Mouse (Mus musculus): Measurements from ENCODE around the gene Bcl2l14.

Gene Bcl2l14

DNA sequence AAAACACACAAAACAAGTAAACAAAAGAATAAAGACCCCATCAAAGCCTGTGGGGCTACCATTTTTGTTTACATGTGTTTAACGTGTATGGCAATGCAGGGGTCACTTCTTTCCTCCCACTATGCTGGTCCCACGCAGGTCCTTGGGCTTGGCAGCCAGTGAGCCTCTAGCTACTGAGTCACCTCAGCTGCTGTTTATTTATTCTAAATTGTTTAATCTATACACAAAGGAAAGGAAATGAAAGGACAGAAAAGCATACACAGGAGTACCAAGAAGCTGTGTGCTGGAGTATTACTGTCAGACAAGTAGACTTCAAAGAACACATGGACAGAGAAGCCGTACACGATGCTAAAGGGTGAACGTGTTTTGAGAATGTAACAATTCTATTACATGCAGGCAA is 47.8 kb downstream of the Bcl2l14 start:
- no peak for DNase-seq (ENCODE audit: low spot score)

DNA sequence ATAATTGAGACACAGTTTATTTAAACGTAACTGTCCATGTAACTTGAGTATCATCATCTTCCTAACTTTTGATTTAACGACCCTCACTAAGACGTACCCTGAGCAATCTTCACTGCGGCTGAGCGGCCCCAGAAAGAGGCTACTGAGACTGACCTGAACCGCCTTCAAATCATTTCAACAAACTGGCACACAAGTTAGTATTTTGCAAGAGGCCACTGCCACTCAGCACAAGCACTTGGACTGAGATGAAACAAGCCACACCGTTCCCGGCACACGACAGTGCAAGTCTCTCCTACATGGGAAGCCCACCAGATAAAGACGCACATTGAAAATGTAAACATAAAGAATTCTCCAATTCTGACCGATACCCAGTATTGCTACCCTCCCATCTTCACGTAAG is 52.3 kb downstream of the Bcl2l14 start:
- no peak for DNase-seq (ENCODE audit: low spot score)

DNA sequence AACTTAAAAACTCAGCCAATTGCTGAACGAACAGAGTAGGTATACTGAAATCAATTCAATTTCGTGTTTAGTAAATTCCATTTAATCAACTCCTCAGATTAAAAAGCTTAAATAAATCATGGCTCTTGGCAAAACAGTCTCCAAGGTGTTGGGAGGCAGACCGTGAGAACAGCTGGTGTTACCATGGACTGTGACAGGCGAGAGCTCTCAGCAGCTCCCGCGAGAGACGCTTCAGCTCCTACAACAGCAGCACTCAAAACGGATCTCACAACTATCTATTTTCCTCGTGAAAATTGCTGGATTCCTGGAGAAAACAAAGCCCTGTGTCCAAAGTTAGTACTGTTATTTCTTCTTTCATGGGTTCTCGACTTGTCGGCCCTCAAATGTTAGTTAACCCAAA is 53.8 kb downstream of the Bcl2l14 start:
- no peak for DNase-seq (ENCODE audit: low spot score)

DNA sequence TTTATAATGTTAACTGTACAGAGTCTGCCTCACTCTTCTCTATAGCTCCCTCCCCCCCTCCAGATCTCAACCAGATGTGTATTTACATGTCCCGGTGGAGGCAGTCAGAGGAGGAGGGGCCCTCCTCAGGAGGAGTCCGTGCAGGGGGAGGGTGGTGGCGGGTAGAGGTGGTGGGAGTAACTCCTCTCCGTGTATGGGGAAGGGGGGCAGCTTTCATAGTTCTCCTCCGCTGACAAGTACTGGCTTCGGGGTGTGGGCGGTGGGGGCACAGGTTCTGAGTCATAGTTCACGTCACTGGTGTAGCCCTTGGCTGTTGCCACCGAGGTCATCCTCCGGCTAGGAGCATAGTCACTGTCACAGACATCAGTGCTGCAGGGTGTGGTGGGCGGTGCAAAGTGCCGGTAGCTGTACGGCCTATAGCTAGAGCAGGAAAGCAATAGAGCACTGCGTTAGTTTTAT is 54.6 kb downstream of the Bcl2l14 start:
- no peak for DNase-seq (ENCODE audit: low spot score)

DNA sequence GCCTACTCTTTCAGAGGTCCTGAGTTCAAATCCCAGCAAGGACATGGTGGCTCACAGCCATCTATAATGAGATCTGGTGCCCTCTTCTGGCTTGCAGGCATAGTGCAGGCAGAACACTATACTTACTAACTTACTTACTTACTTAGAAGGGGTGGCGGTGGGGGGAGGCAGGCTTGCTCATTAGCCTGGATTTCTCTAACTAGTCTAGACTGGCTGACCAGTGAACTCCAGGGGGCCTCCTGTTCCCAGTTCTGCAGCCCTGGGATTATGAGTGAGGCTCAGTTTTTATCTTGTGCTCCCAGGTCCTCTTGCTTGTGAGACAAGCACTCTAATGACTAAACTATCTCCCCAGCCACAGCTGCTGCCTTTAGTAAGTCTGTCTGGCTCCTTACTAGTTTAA is 58.0 kb downstream of the Bcl2l14 start:
- DNase-seq (ENCODE audit: low spot score) = no peak

DNA sequence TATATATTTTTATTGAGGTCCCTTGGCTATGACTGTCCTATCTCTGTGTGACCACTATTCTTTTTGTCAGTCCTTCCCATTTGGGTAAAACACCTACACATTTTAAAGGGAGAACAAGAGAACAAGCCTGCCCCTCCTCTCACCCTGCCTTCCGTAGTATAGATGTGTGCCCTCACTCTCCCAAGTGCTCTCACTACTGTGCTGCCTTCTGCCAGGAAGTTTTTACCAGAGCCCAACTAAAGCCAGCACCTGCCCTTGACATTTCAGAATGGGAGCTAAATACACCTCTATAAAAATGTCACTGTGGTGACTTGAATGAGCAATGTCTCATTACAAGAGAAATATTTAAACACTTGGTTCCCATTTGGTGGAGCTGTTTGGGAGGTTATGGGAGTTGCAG is 62.3 kb downstream of the Bcl2l14 start:
- no peak for DNase-seq (ENCODE audit: low spot score)

DNA sequence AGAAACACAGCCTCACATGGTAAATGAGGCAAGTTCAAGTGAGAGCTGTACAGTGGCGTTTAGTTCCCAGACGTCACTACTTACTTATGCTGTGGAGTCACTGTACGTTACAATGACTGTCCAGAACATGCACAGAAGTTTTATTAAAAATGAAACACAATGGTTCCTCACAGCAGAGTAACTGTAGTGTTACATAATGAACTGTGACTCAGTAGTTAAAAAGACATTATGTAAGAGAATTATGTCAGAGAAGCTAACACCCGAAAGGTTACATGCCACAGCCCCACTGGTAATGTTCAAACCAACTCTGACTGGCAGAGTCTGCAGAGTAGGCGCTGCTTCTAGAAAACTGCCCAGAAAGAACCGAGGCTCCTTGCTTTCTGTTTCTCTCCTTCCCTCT is 65.1 kb downstream of the Bcl2l14 start:
- DNase-seq (ENCODE audit: low spot score) = no peak

DNA sequence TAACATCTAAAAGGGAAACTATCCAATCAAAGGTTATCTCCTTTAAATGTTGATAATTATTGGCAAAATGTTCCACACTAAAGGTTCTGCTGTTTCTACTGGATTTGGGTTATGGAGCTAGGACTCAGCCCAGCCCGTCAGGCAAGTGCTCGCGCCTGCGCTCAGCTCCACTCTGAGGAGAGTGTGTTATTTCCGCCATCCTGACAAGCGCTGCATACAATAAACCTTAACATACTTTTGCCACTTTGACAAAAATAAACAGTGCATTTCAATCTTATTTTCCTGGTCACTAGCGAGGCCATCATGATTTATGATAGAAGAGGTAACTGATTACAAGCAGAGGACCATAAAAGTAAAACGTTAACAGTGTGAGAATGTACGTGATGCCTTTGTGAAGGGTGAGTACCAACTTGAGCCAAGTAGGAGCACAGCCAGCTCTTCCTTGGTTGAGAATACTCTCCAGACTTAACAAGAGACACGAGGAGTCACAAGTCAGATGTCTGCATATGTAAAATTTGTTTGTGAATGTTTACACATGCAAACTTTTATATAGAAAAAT is 70.6 kb downstream of the Bcl2l14 start:
- DNase-seq (ENCODE audit: low spot score) = no peak

DNA sequence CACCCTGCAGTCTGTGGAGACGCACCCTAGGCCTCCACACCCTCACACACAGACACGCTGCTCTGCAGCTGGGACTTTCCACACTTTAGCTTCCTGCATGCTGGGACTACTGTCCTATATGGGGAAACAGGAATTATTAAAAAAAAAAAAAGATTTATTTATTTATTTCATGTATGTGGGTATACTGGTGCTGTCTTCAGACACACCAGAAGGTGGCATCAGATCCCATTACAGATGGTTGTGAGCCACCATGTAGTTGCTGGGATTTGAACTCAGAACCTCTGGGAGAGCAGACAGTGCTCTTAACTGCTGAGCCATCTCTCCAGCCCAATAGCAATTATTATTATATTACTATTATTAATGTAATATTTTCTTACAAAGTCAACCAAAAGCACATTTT is 73.2 kb downstream of the Bcl2l14 start:
- no peak for DNase-seq (ENCODE audit: low spot score)

DNA sequence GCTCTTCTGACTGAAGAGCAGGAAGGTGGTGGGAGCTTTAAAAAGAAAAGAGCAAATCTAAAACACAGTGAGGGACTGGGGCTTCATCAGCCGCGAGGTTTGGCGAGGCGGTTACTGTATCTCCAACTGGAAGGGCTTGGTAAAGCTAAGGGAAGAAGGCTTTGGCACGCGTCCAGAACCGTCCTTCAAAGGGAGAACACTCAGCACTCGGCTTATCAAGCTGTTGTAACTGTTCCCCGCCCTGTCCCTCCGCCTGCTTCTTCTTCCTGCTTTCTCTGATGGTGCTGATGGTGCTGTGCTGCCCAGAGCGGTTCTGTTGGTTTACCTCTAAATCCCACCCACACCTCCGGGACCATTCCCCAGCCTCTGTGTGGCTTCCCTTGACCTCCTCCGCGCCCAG is 74.7 kb downstream of the Bcl2l14 start:
- DNase-seq (ENCODE audit: low spot score) = no peak

DNA sequence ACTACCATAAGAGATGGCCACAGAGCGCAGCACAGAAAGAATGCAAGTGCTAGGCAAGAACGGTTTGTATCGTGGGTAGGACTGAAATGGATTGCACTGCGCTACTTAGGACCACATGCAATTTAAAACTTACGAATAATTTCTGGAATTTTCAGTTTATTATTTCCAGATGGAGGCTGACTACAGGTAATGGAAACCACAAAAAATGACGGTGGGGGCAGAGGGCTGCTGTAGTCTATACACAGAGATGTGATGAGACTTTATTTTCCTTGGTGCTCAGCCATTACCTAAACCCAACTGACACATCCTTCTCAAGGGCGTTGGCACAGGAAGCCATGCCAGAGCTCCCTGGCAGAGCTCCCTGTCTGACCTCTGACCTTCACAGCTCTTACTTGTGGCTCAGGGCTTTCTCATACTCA is 77.0 kb downstream of the Bcl2l14 start:
- DNase-seq (ENCODE audit: low spot score) = no peak

DNA sequence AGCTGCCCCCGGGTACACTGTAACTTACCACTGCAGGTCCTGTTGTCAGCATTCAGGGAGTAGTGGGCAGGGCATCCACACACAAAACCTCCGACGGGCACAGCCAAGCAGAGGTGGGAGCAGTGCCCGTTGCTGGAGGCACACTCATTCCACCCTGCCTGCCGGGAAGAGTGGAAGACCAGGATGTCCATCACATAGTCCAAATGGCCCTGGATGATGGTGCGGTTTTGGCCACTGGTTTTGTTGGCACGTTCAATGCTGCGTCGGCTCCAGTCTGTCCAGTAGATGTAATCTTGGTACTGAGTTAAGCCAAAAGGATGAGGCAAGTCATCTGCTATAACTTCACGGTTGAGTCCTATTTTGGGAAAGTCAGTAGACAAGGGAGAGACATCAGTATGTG is 83.4 kb downstream of the Bcl2l14 start:
- no peak for DNase-seq (ENCODE audit: low spot score)

DNA sequence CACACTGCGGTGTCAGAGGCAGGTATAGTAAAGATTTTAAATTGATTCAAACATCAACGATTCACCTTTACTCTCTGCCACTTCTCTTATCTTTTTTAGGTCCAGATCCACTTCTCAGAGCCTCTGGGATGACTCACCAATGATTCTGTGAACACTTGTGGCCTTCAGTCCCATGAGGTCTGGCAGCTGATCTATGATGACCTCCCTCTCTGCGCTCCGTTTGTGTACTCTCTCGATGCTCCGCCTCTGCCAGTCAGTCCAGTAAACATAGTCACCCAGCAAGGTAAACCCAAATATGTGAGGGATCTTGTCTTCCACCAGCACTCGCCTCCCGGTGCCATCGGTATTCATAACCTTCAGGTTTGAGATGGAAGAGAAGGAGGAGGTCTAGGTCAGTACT is 90.2 kb downstream of the Bcl2l14 start:
- DNase-seq (ENCODE audit: low spot score) = no peak

All from urinary bladder, postnatal 10 days (tissue).